Mouse (Mus musculus): ENCODE measurements around the gene Lrig3. TPM values are rescaled to one million over a fixed set of nuclear protein-coding genes. Genes with fewer than 3 reads are reported as not detected.

The Lrig3 gene
- polyA plus RNA-seq, 1 experiment from 2014 or later = 32.9 TPM

GRCm38 (mm10) chr10:125999561-125999960 lies 33.6 kb downstream of the Lrig3 start:
- no peak overlapping the region for H3K9ac ChIP-seq (replicated peaks; ENCODE audit: low read length)
- DNase-seq (ENCODE audit: low spot score) (no peak), ATAC-seq (replicated peaks; ENCODE audit: insufficient number of reproducible peaks, low FRiP score, low TSS enrichment, low read depth) (no peak)
- H3K4me3 ChIP-seq (ENCODE audit: low read depth, low read length) = no peak overlapping the region
- no peaks in the 10 kb centered on the region for H3K4me1 ChIP-seq (ENCODE audit: control insufficient read depth, insufficient read depth, low read length)
- H3K9me3 ChIP-seq (replicated peaks; ENCODE audit: control insufficient read depth, low read length) = no peaks in the 10 kb centered on the region
- 89% methylated on average over 6 of the region's 6 CpGs for WGBS
- peaks cover 4% of the 10 kb centered on the region for H3K36me3 ChIP-seq (replicated peaks; ENCODE audit: control insufficient read depth, insufficient read depth, low read depth, low read length)
- H3K4me2 ChIP-seq (ENCODE audit: low read depth, low read length) = no peak overlapping the region
- no peak overlapping the region for H3K27ac ChIP-seq (replicated peaks; ENCODE audit: low read depth, low read length)
- H3K27me3 ChIP-seq (ENCODE audit: control insufficient read depth, insufficient read depth, low read length) = no peaks in the 10 kb centered on the region

GRCm38 (mm10) chr10:126000861-126001390 lies 35.0 kb downstream of the Lrig3 start:
- Histone ChIP-seq H3K4me2 (ENCODE audit: low read depth, low read length) (no peak overlapping the region), H3K4me3 (ENCODE audit: low read depth, low read length) (no peak overlapping the region), H3K9ac (replicated peaks; ENCODE audit: low read length) (no peak overlapping the region), H3K9me3 (replicated peaks; ENCODE audit: control insufficient read depth, low read length) (no peaks in the 10 kb centered on the region), H3K27ac (replicated peaks; ENCODE audit: low read depth, low read length) (no peak overlapping the region), H3K27me3 (ENCODE audit: control insufficient read depth, insufficient read depth, low read length) (no peaks in the 10 kb centered on the region), H3K4me1 (ENCODE audit: control insufficient read depth, insufficient read depth, low read length) (no peaks in the 10 kb centered on the region), H3K36me3 (replicated peaks; ENCODE audit: control insufficient read depth, insufficient read depth, low read depth, low read length) (peaks cover 8% of the 10 kb centered on the region)
- ATAC-seq (replicated peaks; ENCODE audit: insufficient number of reproducible peaks, low FRiP score, low TSS enrichment, low read depth) (no peak), DNase-seq (ENCODE audit: low spot score) (no peak)
- WGBS = 77% methylated on average over 8 of the region's 8 CpGs

DNA sequence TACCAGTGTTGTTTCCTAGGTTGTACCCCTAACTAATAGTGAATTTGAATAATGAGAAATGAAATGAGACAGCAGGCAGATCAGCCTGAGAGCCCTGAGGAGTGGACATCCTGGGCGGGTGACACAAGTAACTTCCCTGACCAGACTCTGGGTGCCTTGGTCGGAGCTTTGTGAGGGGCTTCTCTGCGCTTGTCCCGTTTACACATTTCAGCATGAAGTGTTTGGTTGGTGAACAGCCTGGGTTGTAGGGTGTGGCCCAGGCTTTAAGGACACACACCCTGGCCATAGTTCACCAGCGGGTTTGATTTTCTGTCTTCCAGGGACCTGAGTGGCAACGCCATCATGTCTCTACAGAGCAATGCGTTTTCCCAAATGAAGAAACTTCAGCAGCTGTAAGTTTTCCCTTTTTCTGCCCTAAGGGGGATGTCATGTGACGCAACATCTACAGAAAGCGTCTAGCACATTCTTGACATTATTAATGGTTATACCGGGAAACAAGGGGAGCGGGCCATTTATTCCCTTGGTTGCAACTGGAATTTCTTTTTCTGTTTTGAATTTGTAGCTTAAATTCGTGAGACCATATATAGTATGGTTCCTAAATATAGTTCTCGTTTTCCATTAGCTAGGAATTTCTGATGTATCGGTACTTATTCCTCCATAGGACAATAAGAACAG lies 36.2 kb downstream of the Lrig3 start:
- DNase-seq (ENCODE audit: low spot score) (no peak), ATAC-seq (replicated peaks; ENCODE audit: insufficient number of reproducible peaks, low FRiP score, low TSS enrichment, low read depth) (no peak)
- H3K9ac ChIP-seq (replicated peaks; ENCODE audit: low read length) = no peak overlapping the region
- H3K36me3 ChIP-seq (replicated peaks; ENCODE audit: control insufficient read depth, insufficient read depth, low read depth, low read length) = peaks cover 8% of the 10 kb centered on the region
- no peaks in the 10 kb centered on the region for H3K27me3 ChIP-seq (ENCODE audit: control insufficient read depth, insufficient read depth, low read length)
- H3K4me3 ChIP-seq (ENCODE audit: low read depth, low read length) = no peak overlapping the region
- H3K4me1 ChIP-seq (ENCODE audit: control insufficient read depth, insufficient read depth, low read length) = no peaks in the 10 kb centered on the region
- 85% methylated on average over 14 of the region's 14 CpGs for WGBS
- H3K9me3 ChIP-seq (replicated peaks; ENCODE audit: control insufficient read depth, low read length) = no peaks in the 10 kb centered on the region
- H3K4me2 ChIP-seq (ENCODE audit: low read depth, low read length) = no peak overlapping the region
- no peak overlapping the region for H3K27ac ChIP-seq (replicated peaks; ENCODE audit: low read depth, low read length)

DNA sequence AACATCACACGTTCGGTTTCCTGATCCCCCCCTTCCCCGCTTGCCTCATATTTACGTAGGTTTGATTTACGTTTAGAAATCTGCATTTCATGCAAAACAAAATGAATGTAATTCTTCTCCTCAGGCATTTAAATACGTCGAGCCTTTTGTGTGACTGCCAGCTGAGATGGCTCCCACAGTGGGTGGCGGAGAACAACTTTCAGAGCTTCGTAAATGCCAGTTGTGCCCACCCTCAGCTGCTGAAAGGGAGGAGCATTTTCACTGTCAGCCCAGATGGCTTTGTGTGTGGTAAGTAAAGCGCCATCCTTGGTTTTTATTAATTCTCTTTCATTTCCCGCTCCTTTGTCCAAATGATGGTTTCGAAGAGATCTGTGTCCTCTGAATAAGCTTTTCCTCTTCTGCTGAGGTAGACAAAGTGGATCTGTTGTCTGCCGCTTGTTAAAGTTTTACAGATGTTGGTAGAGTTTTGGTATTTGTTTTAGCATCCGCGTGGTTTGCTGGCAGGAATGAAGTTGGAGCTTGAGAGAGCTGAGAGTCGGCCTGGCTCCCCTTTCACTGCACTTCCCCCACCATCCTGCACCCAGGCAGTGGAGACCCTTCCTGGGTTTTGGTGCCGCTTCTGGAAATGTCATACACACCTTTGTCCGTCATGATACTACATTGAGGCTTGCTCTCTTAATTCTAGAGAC lies 37.0 kb downstream of the Lrig3 start:
- no peaks in the 10 kb centered on the region for H3K4me1 ChIP-seq (ENCODE audit: control insufficient read depth, insufficient read depth, low read length)
- 82% methylated on average over 18 of the region's 18 CpGs for WGBS
- H3K4me2 ChIP-seq (ENCODE audit: low read depth, low read length) = no peak overlapping the region
- no peaks in the 10 kb centered on the region for H3K27me3 ChIP-seq (ENCODE audit: control insufficient read depth, insufficient read depth, low read length)
- no peak overlapping the region for H3K9ac ChIP-seq (replicated peaks; ENCODE audit: low read length)
- H3K4me3 ChIP-seq (ENCODE audit: low read depth, low read length) = no peak overlapping the region
- no peaks in the 10 kb centered on the region for H3K9me3 ChIP-seq (replicated peaks; ENCODE audit: control insufficient read depth, low read length)
- H3K27ac ChIP-seq (replicated peaks; ENCODE audit: low read depth, low read length) = no peak overlapping the region
- no peak for ATAC-seq (replicated peaks; ENCODE audit: insufficient number of reproducible peaks, low FRiP score, low TSS enrichment, low read depth)
- peaks cover 8% of the 10 kb centered on the region for H3K36me3 ChIP-seq (replicated peaks; ENCODE audit: control insufficient read depth, insufficient read depth, low read depth, low read length)
- DNase-seq (ENCODE audit: low spot score) = no peak

- DNase-seq (ENCODE audit: low spot score) (no peak), ATAC-seq (replicated peaks; ENCODE audit: insufficient number of reproducible peaks, low FRiP score, low TSS enrichment, low read depth) (no peak)
- Histone ChIP-seq H3K36me3 (replicated peaks; ENCODE audit: control insufficient read depth, insufficient read depth, low read depth, low read length) (peaks cover 9% of the 10 kb centered on the region), H3K9ac (replicated peaks; ENCODE audit: low read length) (no peak overlapping the region), H3K4me3 (ENCODE audit: low read depth, low read length) (no peak overlapping the region), H3K4me1 (ENCODE audit: control insufficient read depth, insufficient read depth, low read length) (no peaks in the 10 kb centered on the region), H3K4me2 (ENCODE audit: low read depth, low read length) (no peak overlapping the region), H3K9me3 (replicated peaks; ENCODE audit: control insufficient read depth, low read length) (no peaks in the 10 kb centered on the region), H3K27me3 (ENCODE audit: control insufficient read depth, insufficient read depth, low read length) (no peaks in the 10 kb centered on the region), H3K27ac (replicated peaks; ENCODE audit: low read depth, low read length) (no peak overlapping the region)
- WGBS = 74% methylated on average over 1 of the region's 1 CpGs
Measured at GRCm38 (mm10) chr10:126003857-126004256, 37.9 kb downstream of the Lrig3 start.

DNA sequence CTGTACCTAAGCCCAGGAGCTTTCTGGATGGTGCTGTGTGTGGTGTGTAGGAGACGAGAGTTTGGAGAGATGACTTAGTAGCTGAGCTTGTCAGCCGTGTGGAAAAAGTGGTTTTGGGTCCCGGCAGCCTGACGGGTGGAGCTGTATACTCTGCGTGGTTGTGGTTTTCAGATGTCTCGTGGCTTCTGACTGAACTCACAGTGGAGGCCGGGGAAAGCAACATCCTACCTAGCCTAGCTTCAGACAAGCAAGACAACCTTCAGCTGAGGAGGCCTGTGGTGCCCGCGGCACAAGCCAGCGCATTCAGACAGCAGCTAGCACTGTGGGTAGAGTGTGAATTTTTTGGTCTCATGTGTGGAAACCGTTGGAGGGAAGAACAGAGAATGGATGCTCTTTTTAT lies 47.7 kb downstream of the Lrig3 start:
- Histone ChIP-seq H3K36me3 (replicated peaks; ENCODE audit: control insufficient read depth, insufficient read depth, low read depth, low read length) (peaks cover 28% of the 10 kb centered on the region), H3K4me3 (ENCODE audit: low read depth, low read length) (no peak overlapping the region), H3K27ac (replicated peaks; ENCODE audit: low read depth, low read length) (no peak overlapping the region), H3K9me3 (replicated peaks; ENCODE audit: control insufficient read depth, low read length) (no peaks in the 10 kb centered on the region), H3K4me1 (ENCODE audit: control insufficient read depth, insufficient read depth, low read length) (no peaks in the 10 kb centered on the region), H3K9ac (replicated peaks; ENCODE audit: low read length) (no peak overlapping the region), H3K27me3 (ENCODE audit: control insufficient read depth, insufficient read depth, low read length) (no peaks in the 10 kb centered on the region), H3K4me2 (ENCODE audit: low read depth, low read length) (no peak overlapping the region)
- no peak for DNase-seq (ENCODE audit: low spot score)
- WGBS = 85% methylated on average over 11 of the region's 11 CpGs
- ATAC-seq (replicated peaks; ENCODE audit: insufficient number of reproducible peaks, low FRiP score, low TSS enrichment, low read depth) = no peak

DNA sequence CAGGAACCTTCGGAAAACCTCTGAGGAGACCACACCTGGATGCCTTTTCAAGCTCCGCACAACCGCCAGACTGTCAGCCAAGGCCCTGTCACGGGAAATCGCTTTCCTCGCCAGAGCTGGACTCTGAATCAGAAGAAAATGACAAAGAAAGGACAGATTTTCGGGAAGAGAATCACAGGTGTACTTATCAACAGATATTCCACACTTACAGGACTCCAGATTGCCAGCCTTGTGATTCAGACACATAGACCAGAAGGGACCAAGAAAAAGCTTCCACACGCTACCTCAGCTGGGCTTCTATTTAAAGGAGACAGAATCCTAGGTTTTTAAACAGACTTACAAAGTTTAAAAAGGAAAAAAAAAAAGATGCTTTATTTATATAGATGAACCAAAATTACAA lies 48.7 kb downstream of the Lrig3 start:
- Histone ChIP-seq H3K27ac (replicated peaks; ENCODE audit: low read depth, low read length) (no peak overlapping the region), H3K9ac (replicated peaks; ENCODE audit: low read length) (no peak overlapping the region), H3K36me3 (replicated peaks; ENCODE audit: control insufficient read depth, insufficient read depth, low read depth, low read length) (peaks cover 22% of the 10 kb centered on the region), H3K27me3 (ENCODE audit: control insufficient read depth, insufficient read depth, low read length) (no peaks in the 10 kb centered on the region), H3K4me2 (ENCODE audit: low read depth, low read length) (no peak overlapping the region), H3K9me3 (replicated peaks; ENCODE audit: control insufficient read depth, low read length) (no peaks in the 10 kb centered on the region), H3K4me1 (ENCODE audit: control insufficient read depth, insufficient read depth, low read length) (no peaks in the 10 kb centered on the region), H3K4me3 (ENCODE audit: low read depth, low read length) (no peak overlapping the region)
- 94% methylated on average over 8 of the region's 8 CpGs for whole genome bisulfite sequencing
- DNase-seq (ENCODE audit: low spot score) = no peak
- ATAC-seq (replicated peaks; ENCODE audit: insufficient number of reproducible peaks, low FRiP score, low TSS enrichment, low read depth) = no peak

DNA sequence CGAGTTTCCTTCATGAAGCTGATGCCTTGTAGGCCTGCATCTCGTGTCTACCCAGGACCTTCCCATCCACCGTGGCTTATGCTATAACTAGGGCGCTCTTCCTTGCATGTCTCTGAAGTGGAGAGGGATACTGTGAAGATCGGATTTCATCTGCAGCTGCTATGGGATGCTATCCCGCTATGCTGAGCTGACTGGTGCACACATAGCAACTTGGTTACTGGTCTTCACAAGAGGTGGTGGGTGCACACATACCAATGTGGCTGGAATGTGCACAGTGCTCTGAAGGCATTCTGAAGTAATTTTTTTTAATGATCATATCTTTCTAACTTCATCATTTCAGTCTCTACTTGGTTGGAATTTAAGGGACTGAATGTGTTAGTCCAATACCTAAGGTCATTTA lies 49.7 kb downstream of the Lrig3 start:
- 93% methylated on average over 6 of the region's 6 CpGs for WGBS

More for the DNA sequence above, 49.7 kb downstream of the Lrig3 start:
- Histone ChIP-seq H3K4me3 (ENCODE audit: low read depth, low read length) (no peak overlapping the region), H3K27ac (replicated peaks; ENCODE audit: low read depth, low read length) (no peak overlapping the region), H3K36me3 (replicated peaks; ENCODE audit: control insufficient read depth, insufficient read depth, low read depth, low read length) (peaks cover 16% of the 10 kb centered on the region), H3K9ac (replicated peaks; ENCODE audit: low read length) (no peak overlapping the region), H3K4me2 (ENCODE audit: low read depth, low read length) (no peak overlapping the region), H3K4me1 (ENCODE audit: control insufficient read depth, insufficient read depth, low read length) (no peaks in the 10 kb centered on the region), H3K9me3 (replicated peaks; ENCODE audit: control insufficient read depth, low read length) (no peaks in the 10 kb centered on the region), H3K27me3 (ENCODE audit: control insufficient read depth, insufficient read depth, low read length) (no peaks in the 10 kb centered on the region)
- no peak for DNase-seq (ENCODE audit: low spot score)
- ATAC-seq (replicated peaks; ENCODE audit: insufficient number of reproducible peaks, low FRiP score, low TSS enrichment, low read depth) = 0 out of 2 replicates have a peak, but pooled peaks have one; percentile 29
